Mouse (Mus musculus) hindbrain, postnatal 0 days (tissue): ENCODE results near the gene Zfp867. TPM values are rescaled to one million over a fixed set of nuclear protein-coding genes. Genes with fewer than 3 reads are reported as not detected.

Experiments used
- ATAC-seq: fragments of 200-750 bp; cut with Nextera tagmentation; 2 replicates; pipeline ENCODE4 v1.8.0; 2017; ENCODE audit warnings: mild to moderate bottlenecking, moderate TSS enrichment, moderate library complexity
- DNase-seq: peaks from one replicate; pipeline ENCODE4 v3.0.0-alpha.2; 2015; ENCODE audit warnings: low spot score
- H3K27ac ChIP-seq: fragments of 300-500 bp; sonication (generic); 2 replicates; pipeline ENCODE4 v1.5.1; 2014; ENCODE audit warnings: mild to moderate bottlenecking
- H3K27me3 ChIP-seq: fragments of 300-500 bp; sonication (generic); 2 replicates; pipeline ENCODE4 v1.6.1; 2014; ENCODE audit warnings: low read length, mixed read lengths; ENCODE audit not compliant: insufficient read depth
- H3K36me3 ChIP-seq: fragments of 300-500 bp; sonication (generic); 2 replicates; pipeline ENCODE4 v1.6.1; 2014; ENCODE audit warnings: low read length, mixed read lengths; ENCODE audit not compliant: insufficient read depth
- H3K4me1 ChIP-seq: fragments of 300-500 bp; sonication (generic); 2 replicates; pipeline ENCODE4 v1.6.1; 2014; ENCODE audit warnings: antibody characterized with exemption, low read length, mixed read lengths; ENCODE audit not compliant: insufficient read depth
- H3K4me2 ChIP-seq: fragments of 300-500 bp; sonication (generic); 2 replicates; pipeline ENCODE4 v1.6.1; 2014; ENCODE audit warnings: low read depth, mild to moderate bottlenecking, low read length, moderate library complexity, mixed read lengths
- H3K4me3 ChIP-seq: fragments of 300-500 bp; sonication (generic); 2 replicates; pipeline ENCODE4 v1.5.1; 2014; ENCODE audit warnings: low read length
- H3K9ac ChIP-seq: fragments of 300-500 bp; sonication (generic); replicated peaks from 2 replicates; pipeline ENCODE4 v1.6.1; 2014; ENCODE audit warnings: mild to moderate bottlenecking, low read length, moderate library complexity, mixed read lengths
- H3K9me3 ChIP-seq: fragments of 300-500 bp; sonication (generic); 2 replicates; pipeline ENCODE4 v1.6.1; 2016; ENCODE audit warnings: low read length, mixed read lengths
- CTCF ChIP-seq: IDR thresholded peaks from 2 replicates; pipeline ENCODE4 v1.5.1; 2016; ENCODE audit warnings: antibody characterized with exemption, control low read depth, low read depth
- WGBS: fragments of 180-500 bp; shearing (Covaris S2); extraction: QIAGEN DNeasy Blood & Tissue Kit; methylation state at CpG from one replicate; pipeline ENCODE4 v1.1.7; 2014; 5-methylcytosine and 5-hydroxymethylcytosine counted together
- polyA plus RNA-seq: library from polyadenylated mRNA; unstranded; fragments of >200 nt; fragmentation: Nextera tagmentation; extraction: Ambion mirVana; gene quantifications from 2 replicates; pipeline ENCODE4 v1.2.1, GENCODE M21; 2015
- total RNA-seq: library from RNA; depleted of rRNA; stranded (reverse); fragments of >200 nt; gene quantifications from 2 replicates; pipeline ENCODE4 v1.2.3, GENCODE M21; 2014

Zfp867 gene
- total and polyA plus RNA-seq, 2 experiments from 2014 or later: 6.1 to 6.6 TPM

GRCm38 (mm10) chr11:59443102-59443501 lies 29.2 kb downstream of the Zfp867 start:
- H3K4me2 ChIP-seq: no peak overlapping the region
- ATAC-seq (no peak), DNase-seq (no peak)
- no peak overlapping the region for H3K4me3 ChIP-seq
- 0 out of 2 replicates have a peak, but pooled peaks have one; percentile 17 for TF ChIP-seq CTCF
- H3K27ac ChIP-seq: no peak overlapping the region
- H3K36me3 ChIP-seq: peaks cover 7% of the 10 kb centered on the region; the same call in 1 of the 2 replicates
- 0 out of 2 replicates have a peak, but pooled peaks cover under 1% of the 10 kb centered on the region for H3K4me1 ChIP-seq
- H3K9me3 ChIP-seq: no peaks in the 10 kb centered on the region
- H3K9ac ChIP-seq: no peak overlapping the region
- H3K27me3 ChIP-seq: no peaks in the 10 kb centered on the region

GRCm38 (mm10) chr11:59437954-59438353 lies 34.3 kb downstream of the Zfp867 start:
- 93% methylated on average over 12 of the region's 12 CpGs for WGBS
- no peak overlapping the region for H3K27ac ChIP-seq
- H3K9me3 ChIP-seq: no peaks in the 10 kb centered on the region
- H3K4me3 ChIP-seq: no peak overlapping the region
- no peaks in the 10 kb centered on the region for H3K27me3 ChIP-seq
- ATAC-seq (no peak), DNase-seq (no peak)
- no peak for TF ChIP-seq CTCF
- H3K4me2 ChIP-seq: no peak overlapping the region
- H3K9ac ChIP-seq: no peak overlapping the region
- H3K4me1 ChIP-seq: no peaks in the 10 kb centered on the region
- peaks cover 12% of the 10 kb centered on the region; the same call in 1 of the 2 replicates for H3K36me3 ChIP-seq

- H3K9ac ChIP-seq: no peak overlapping the region
- no peaks in the 10 kb centered on the region for H3K27me3 ChIP-seq
- no peak for ATAC-seq
- DNase-seq: no peak
- H3K4me2 ChIP-seq: no peak overlapping the region
- no peaks in the 10 kb centered on the region for H3K9me3 ChIP-seq
- no peaks in the 10 kb centered on the region for H3K4me1 ChIP-seq
- H3K36me3 ChIP-seq: peaks cover 21% of the 10 kb centered on the region
- H3K4me3 ChIP-seq: no peak overlapping the region
- no peak for TF ChIP-seq CTCF
- H3K27ac ChIP-seq: no peak overlapping the region
- 61% methylated on average over 3 of the region's 3 CpGs for WGBS
These were observed 40.0 kb downstream of the Zfp867 start for GRCm38 (mm10) chr11:59432261-59432660.

- no peak for ATAC-seq
- H3K9ac ChIP-seq: no peak overlapping the region
- no peak overlapping the region for H3K4me3 ChIP-seq
- WGBS: 86% methylated on average over 1 of the region's 1 CpGs
- peaks cover 36% of the 10 kb centered on the region for H3K36me3 ChIP-seq
- H3K27ac ChIP-seq: no peak overlapping the region
- no peak overlapping the region for H3K4me2 ChIP-seq
- DNase-seq: no peak
- no peaks in the 10 kb centered on the region for H3K9me3 ChIP-seq
- no peaks in the 10 kb centered on the region for H3K27me3 ChIP-seq
- no peaks in the 10 kb centered on the region for H3K4me1 ChIP-seq
- TF ChIP-seq CTCF: no peak
These were observed 42.3 kb downstream of the Zfp867 start for GRCm38 (mm10) chr11:59429959-59430358.

GRCm38 (mm10) chr11:59428057-59428660 lies 44.1 kb downstream of the Zfp867 start:
- DNase-seq (no peak), ATAC-seq (no peak)
- WGBS: 82% methylated on average over 9 of the region's 9 CpGs
- no peak for TF ChIP-seq CTCF
- no peaks in the 10 kb centered on the region for H3K27me3 ChIP-seq
- H3K9ac ChIP-seq: no peak overlapping the region
- no peak overlapping the region for H3K4me2 ChIP-seq
- no peak overlapping the region for H3K27ac ChIP-seq
- H3K9me3 ChIP-seq: no peaks in the 10 kb centered on the region
- peaks cover 46% of the 10 kb centered on the region for H3K36me3 ChIP-seq
- no peak overlapping the region for H3K4me3 ChIP-seq
- no peaks in the 10 kb centered on the region for H3K4me1 ChIP-seq

- H3K4me1 ChIP-seq: no peaks in the 10 kb centered on the region
- no peaks in the 10 kb centered on the region for H3K27me3 ChIP-seq
- no peak overlapping the region for H3K4me2 ChIP-seq
- TF ChIP-seq CTCF: peak; percentile 60
- H3K9ac ChIP-seq: no peak overlapping the region
- H3K36me3 ChIP-seq: peaks cover 48% of the 10 kb centered on the region
- DNase-seq (peak; percentile 50), ATAC-seq (no peak)
- H3K9me3 ChIP-seq: no peaks in the 10 kb centered on the region
- no peak overlapping the region for H3K27ac ChIP-seq
- H3K4me3 ChIP-seq: no peak overlapping the region
- WGBS: 56% methylated on average over 7 of the region's 7 CpGs
These were observed 46.6 kb downstream of the Zfp867 start for GRCm38 (mm10) chr11:59425671-59426101.

- ATAC-seq (no peak), DNase-seq (no peak)
- Histone ChIP-seq H3K27me3 (no peaks in the 10 kb centered on the region), H3K9ac (no peak overlapping the region), H3K9me3 (no peaks in the 10 kb centered on the region), H3K4me1 (no peaks in the 10 kb centered on the region), H3K27ac (no peak overlapping the region), H3K4me2 (no peak overlapping the region), H3K4me3 (no peak overlapping the region), H3K36me3 (peaks cover 62% of the 10 kb centered on the region)
- no peak for TF ChIP-seq CTCF
- 77% methylated on average over 5 of the region's 5 CpGs for WGBS
These were observed 49.2 kb downstream of the Zfp867 start for GRCm38 (mm10) chr11:59423010-59423588.
